Mouse (Mus musculus) gastrocnemius, postnatal 25 days (tissue): ENCODE data around the gene Barx2. TPM values are rescaled to one million over a fixed set of nuclear protein-coding genes. Genes with fewer than 3 reads are reported as not detected.

Source experiments
- DNase-seq: peaks from one replicate; pipeline ENCODE4 v3.0.0; 2022
- total RNA-seq, 2 experiments: library from RNA; stranded (reverse); gene quantifications; 1 replicate in 1 of 2; 2 replicates in 1 of 2; pipeline ENCODE4 v1.2.3; 2021

Gene Barx2
- total RNA-seq, 2 experiments from 2014 or later = 3.1 to 18.7 TPM

DNA sequence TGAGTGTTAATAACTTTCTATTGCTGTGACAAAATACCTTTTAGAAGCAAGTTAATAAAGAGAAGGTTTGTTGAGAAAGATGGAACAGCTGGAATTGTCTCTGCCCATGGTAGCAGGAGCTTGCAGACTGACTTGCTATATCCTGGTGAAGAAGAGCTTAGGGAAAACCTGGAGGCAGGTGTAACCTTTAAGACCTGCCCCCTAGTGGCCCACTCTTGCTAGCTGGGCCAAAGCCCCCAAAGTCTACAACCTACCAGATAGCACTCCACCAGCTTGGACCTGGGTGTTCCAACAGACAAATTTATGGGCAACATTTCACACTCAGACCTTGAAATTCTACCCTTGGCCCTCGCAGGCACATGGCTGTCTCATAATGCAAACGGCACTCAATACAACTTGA, 104.5 kb downstream of the Barx2 start:
- no peak for DNase-seq

- DNase-seq = no peak
Observed at GRCm38 (mm10) chr9:31802641-31803040, 110.6 kb downstream of the Barx2 start.

Other genes with a start within 250 kb of the Barx2 start
- 1 to 10 TPM; 8.3 to 9.8 TPM for gene Arhgap32, start 202.7 kb upstream of the Barx2 start, total RNA-seq